Mouse (Mus musculus): ENCODE results near the gene Tmem43.

GRCm38 (mm10) chr6:91467106-91467505 is 6.4 kb upstream of the Tmem43 start:
- TF ChIP-seq CTCF (IDR thresholded peaks at IDR 0.05; ENCODE audit: low read depth, low read length) (no peak), GATA1 (IDR thresholded peaks at IDR 0.05; ENCODE audit: borderline replicate concordance, low read length) (no peak), TAL1 (conservative IDR thresholded peaks at IDR 0.05; ENCODE audit: low read depth, low read length) (no peak)
